Mouse (Mus musculus) embryonic facial prominence, embryonic 14.5 days (tissue): Measurements from ENCODE around the gene Trex1. TPM values are rescaled to one million over a fixed set of nuclear protein-coding genes. Genes with fewer than 3 reads are reported as not detected.

Source experiments
- ATAC-seq: fragments of 200-750 bp; cut with Nextera tagmentation; 2 replicates; pipeline ENCODE4 v1.8.0; 2017; ENCODE audit warnings: low read depth, moderate number of reproducible peaks, moderate TSS enrichment
- DNase-seq: peaks from one replicate; pipeline ENCODE4 v3.0.0-alpha.2; 2015; ENCODE audit warnings: low spot score
- H3K27ac ChIP-seq: fragments of 300-500 bp; sonication (generic); replicated peaks from 2 replicates; pipeline ENCODE4 v1.5.1; 2014; ENCODE audit warnings: low read depth, mild to moderate bottlenecking, low read length, moderate library complexity
- H3K27me3 ChIP-seq: fragments of 300-500 bp; sonication (generic); replicated peaks from 2 replicates; pipeline ENCODE4 v1.6.1; 2014; ENCODE audit warnings: low read length; ENCODE audit not compliant: control insufficient read depth, insufficient read depth
- H3K36me3 ChIP-seq: fragments of 300-500 bp; sonication (generic); 2 replicates; pipeline ENCODE4 v1.6.1; 2014; ENCODE audit warnings: low read length, mixed read lengths; ENCODE audit not compliant: control insufficient read depth, insufficient read depth
- H3K4me1 ChIP-seq: fragments of 300-500 bp; sonication (generic); 2 replicates; pipeline ENCODE4 v1.6.1; 2014; ENCODE audit warnings: antibody characterized with exemption, low read length; ENCODE audit not compliant: control insufficient read depth, insufficient read depth
- H3K4me2 ChIP-seq: fragments of 300-500 bp; sonication (generic); 2 replicates; pipeline ENCODE4 v1.6.1; 2014; ENCODE audit warnings: low read depth, mild to moderate bottlenecking, low read length, moderate library complexity, mixed read lengths
- H3K4me3 ChIP-seq: fragments of 300-500 bp; sonication (generic); 2 replicates; pipeline ENCODE4 v1.5.1; 2014; ENCODE audit warnings: low read depth, mild to moderate bottlenecking, low read length
- H3K9ac ChIP-seq: fragments of 300-500 bp; sonication (generic); 2 replicates; pipeline ENCODE4 v1.6.1; 2014; ENCODE audit warnings: low read depth, mild to moderate bottlenecking, low read length, moderate library complexity, mixed read lengths
- H3K9me3 ChIP-seq: fragments of 300-500 bp; sonication (generic); 2 replicates; pipeline ENCODE4 v1.6.1; 2016; ENCODE audit warnings: low read length; ENCODE audit not compliant: control insufficient read depth
- WGBS: fragments of 180-500 bp; shearing (Covaris S2); extraction: QIAGEN DNeasy Blood & Tissue Kit; methylation state at CpG from one replicate; pipeline ENCODE4 v1.1.7; 2014; 5-methylcytosine and 5-hydroxymethylcytosine counted together
- polyA plus RNA-seq: library from polyadenylated mRNA; unstranded; fragments of >200 nt; fragmentation: Nextera tagmentation; extraction: Ambion mirVana; gene quantifications from 2 replicates; pipeline ENCODE4 v1.2.1, GENCODE M21; 2014

The Trex1 gene
- polyA plus RNA-seq, 1 experiment from 2014 or later: 15.5 TPM

GRCm38 (mm10) chr9:109028919-109029318, 30.6 kb downstream of the Trex1 start:
- 68% methylated on average over 5 of the region's 5 CpGs for WGBS
- Histone ChIP-seq H3K9ac (no peak overlapping the region), H3K4me2 (no peak overlapping the region), H3K36me3 (0 out of 2 replicates have a peak, but pooled peaks cover 7% of the 10 kb centered on the region), H3K27ac (no peak overlapping the region), H3K4me1 (no peaks in the 10 kb centered on the region), H3K4me3 (no peak overlapping the region), H3K27me3 (no peaks in the 10 kb centered on the region), H3K9me3 (no peaks in the 10 kb centered on the region)
- DNase-seq (no peak), ATAC-seq (no peak)

DNA sequence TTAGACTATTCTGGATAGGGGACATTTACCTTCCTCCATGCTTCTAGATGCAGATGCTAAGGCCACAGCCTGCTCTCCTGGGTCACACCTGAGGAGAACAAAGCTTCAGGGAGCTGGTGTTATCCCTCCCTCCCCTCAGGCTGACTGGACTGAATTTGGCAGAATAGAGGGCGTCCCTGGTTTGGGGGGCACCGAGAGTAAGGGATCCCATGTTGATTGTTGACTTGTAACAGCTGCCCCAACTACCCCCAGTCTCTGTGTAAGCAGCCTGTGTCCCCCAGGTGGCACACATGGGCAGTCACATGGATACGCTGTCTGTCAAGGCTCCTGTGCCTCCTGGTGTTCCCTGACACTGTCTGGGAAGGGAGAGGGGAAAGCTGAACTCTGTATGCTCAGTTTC, 31.1 kb downstream of the Trex1 start:
- DNase-seq: no peak
- WGBS: 85% methylated on average over 3 of the region's 3 CpGs
- no peaks in the 10 kb centered on the region for H3K4me1 ChIP-seq
- peaks cover 11% of the 10 kb centered on the region; the same call in 1 of the 2 replicates for H3K36me3 ChIP-seq
- no peak overlapping the region for H3K9ac ChIP-seq
- no peaks in the 10 kb centered on the region for H3K27me3 ChIP-seq
- no peak overlapping the region for H3K4me2 ChIP-seq
- no peak overlapping the region for H3K27ac ChIP-seq
- H3K9me3 ChIP-seq: no peaks in the 10 kb centered on the region
- ATAC-seq: no peak
- H3K4me3 ChIP-seq: no peak overlapping the region

DNA sequence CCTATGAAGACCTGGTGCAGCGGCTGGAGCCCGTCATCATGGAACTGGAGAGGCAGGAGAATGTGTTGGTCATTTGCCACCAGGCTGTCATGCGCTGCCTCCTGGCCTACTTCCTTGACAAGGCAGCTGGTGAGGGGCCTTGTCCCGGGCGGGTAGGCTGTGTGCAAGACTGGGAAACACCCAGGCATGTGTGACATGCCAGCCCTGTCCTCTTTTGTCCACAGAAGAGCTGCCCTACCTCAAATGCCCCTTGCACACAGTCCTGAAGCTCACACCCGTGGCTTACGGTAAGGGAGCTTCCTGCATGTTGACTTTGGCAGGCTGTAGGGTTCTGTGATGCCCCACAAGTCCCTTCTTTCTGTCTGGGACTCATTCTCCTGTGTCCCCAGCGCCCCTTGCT, 32.0 kb downstream of the Trex1 start:
- H3K4me1 ChIP-seq: no peaks in the 10 kb centered on the region
- 74% methylated on average over 8 of the region's 8 CpGs for WGBS
- ATAC-seq (no peak), DNase-seq (no peak)
- no peak overlapping the region for H3K27ac ChIP-seq
- no peak overlapping the region for H3K9ac ChIP-seq
- no peaks in the 10 kb centered on the region for H3K27me3 ChIP-seq
- no peaks in the 10 kb centered on the region for H3K9me3 ChIP-seq
- H3K4me2 ChIP-seq: no peak overlapping the region
- H3K36me3 ChIP-seq: peaks cover 14% of the 10 kb centered on the region; the same call in 1 of the 2 replicates
- no peak overlapping the region for H3K4me3 ChIP-seq

DNA sequence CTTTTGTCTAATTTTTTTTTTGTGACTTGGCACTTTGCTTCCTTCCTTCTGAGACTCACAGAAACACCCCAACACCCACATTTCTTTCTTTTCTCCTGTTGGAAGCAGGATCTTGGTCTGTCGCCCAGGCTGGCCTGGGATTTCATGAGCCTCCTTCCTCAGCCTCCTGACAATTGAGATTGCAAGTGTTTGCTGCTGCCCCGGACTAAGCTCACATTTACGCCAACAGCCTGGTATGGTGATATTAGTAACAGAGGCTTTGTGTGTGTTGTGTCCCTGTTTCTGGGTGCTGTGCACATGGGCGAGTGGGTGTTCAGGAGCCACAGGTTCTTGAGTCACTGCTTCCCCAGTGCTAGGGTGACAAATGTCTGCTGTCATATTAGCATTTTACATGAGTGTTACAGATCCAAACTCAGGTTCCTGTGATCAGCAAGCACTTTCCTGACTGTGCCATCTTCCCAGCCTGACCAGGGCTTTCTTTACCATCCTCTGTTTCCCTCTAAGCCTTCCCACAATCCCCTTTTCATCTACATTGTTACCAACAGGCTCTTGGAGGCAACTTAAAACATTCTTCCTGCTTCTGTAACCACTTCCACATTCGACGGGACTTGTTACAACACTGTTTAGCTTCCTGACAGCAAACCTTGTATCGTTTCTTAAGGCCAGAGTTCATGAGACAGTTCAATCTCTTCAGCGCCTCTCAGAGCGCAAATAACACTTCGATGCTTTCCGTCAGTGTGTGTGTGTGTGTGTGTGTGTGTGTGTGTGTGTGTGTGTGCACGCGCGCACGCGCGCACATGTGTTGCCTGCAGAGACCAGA, 36.5 kb downstream of the Trex1 start:
- H3K4me3 ChIP-seq: no peak overlapping the region
- ATAC-seq (no peak), DNase-seq (no peak)
- no peak overlapping the region for H3K4me2 ChIP-seq
- H3K4me1 ChIP-seq: no peaks in the 10 kb centered on the region
- H3K27ac ChIP-seq: no peak overlapping the region
- no peaks in the 10 kb centered on the region for H3K9me3 ChIP-seq
- no peak overlapping the region for H3K9ac ChIP-seq
- H3K27me3 ChIP-seq: no peaks in the 10 kb centered on the region
- H3K36me3 ChIP-seq: peaks cover 14% of the 10 kb centered on the region; the same call in 1 of the 2 replicates
- WGBS: 86% methylated on average over 17 of the region's 17 CpGs

GRCm38 (mm10) chr9:109021428-109021827, 38.1 kb downstream of the Trex1 start:
- Histone ChIP-seq H3K27ac (no peak overlapping the region), H3K9me3 (no peaks in the 10 kb centered on the region), H3K4me1 (no peaks in the 10 kb centered on the region), H3K27me3 (no peaks in the 10 kb centered on the region), H3K9ac (no peak overlapping the region), H3K4me3 (no peak overlapping the region), H3K36me3 (peaks cover 14% of the 10 kb centered on the region; the same call in 1 of the 2 replicates), H3K4me2 (no peak overlapping the region)
- ATAC-seq (no peak), DNase-seq (no peak)
- 74% methylated on average over 4 of the region's 4 CpGs for WGBS

- Histone ChIP-seq H3K27ac (no peak overlapping the region), H3K4me1 (no peaks in the 10 kb centered on the region), H3K4me3 (no peak overlapping the region), H3K9me3 (no peaks in the 10 kb centered on the region), H3K4me2 (no peak overlapping the region), H3K27me3 (no peaks in the 10 kb centered on the region), H3K9ac (no peak overlapping the region), H3K36me3 (0 out of 2 replicates have a peak, but pooled peaks cover 10% of the 10 kb centered on the region)
- ATAC-seq: no peak
- no peak for DNase-seq
- 63% methylated on average over 11 of the region's 11 CpGs for WGBS
These were observed 42.4 kb downstream of the Trex1 start for GRCm38 (mm10) chr9:109016973-109017604.

- H3K9me3 ChIP-seq: no peaks in the 10 kb centered on the region
- H3K4me3 ChIP-seq: no peak overlapping the region
- H3K4me1 ChIP-seq: no peaks in the 10 kb centered on the region
- WGBS: 69% methylated on average over 8 of the region's 8 CpGs
- H3K27ac ChIP-seq: no peak overlapping the region
- ATAC-seq: no peak
- no peaks in the 10 kb centered on the region for H3K27me3 ChIP-seq
- no peak for DNase-seq
- peak overlapping the region; percentile 4; the same call in 1 of the 2 replicates for H3K9ac ChIP-seq
- 0 out of 2 replicates have a peak, but pooled peaks cover 26% of the 10 kb centered on the region for H3K36me3 ChIP-seq
- H3K4me2 ChIP-seq: no peak overlapping the region
These were observed 44.1 kb downstream of the Trex1 start for GRCm38 (mm10) chr9:109015397-109015796.

DNA sequence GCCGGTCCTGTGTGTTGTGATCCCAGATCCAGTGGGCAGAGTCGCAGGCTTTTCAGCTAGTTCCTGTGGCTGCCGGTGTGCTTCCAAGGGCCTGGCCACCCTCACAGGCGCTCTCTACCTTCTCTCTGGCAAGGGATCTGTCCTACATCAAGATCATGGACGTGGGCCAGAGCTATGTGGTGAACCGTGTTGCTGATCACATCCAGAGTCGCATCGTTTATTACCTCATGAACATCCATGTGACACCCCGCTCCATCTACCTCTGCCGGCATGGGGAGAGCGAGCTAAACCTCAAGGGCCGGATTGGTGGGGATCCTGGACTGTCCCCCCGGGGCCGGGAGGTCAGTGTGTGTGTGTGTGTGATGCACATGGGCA, 49.2 kb downstream of the Trex1 start:
- Histone ChIP-seq H3K4me1 (no peaks in the 10 kb centered on the region; the same call in 1 of the 2 replicates), H3K27me3 (no peaks in the 10 kb centered on the region), H3K27ac (no peak overlapping the region), H3K36me3 (0 out of 2 replicates have a peak, but pooled peaks cover 36% of the 10 kb centered on the region), H3K9ac (no peak overlapping the region; the same call in 1 of the 2 replicates), H3K4me3 (no peak overlapping the region), H3K4me2 (no peak overlapping the region), H3K9me3 (no peaks in the 10 kb centered on the region)
- no peak for ATAC-seq
- WGBS: 82% methylated on average over 14 of the region's 14 CpGs
- no peak for DNase-seq
